8 mouse cellular contexts compared by ENCODE assay signal in genomic region chr16:33916473-33917251, GRCm38 (mm10). TPM values are rescaled to one million over a fixed set of nuclear protein-coding genes. Genes with fewer than 3 reads are reported as not detected.
DNase-seq lines count a peak whose midpoint lies in the region; ATAC-seq lines count a peak whose summit lies in the region.

No protein-coding gene starts in this region.

- H3K4me2 ChIP-seq in heart, embryonic 13.5 days: peak overlapping the region; percentile 20; the same call in 1 of the 2 replicates

- peaks cover 44% of the 10 kb centered on the region for H3K36me3 ChIP-seq in heart, embryonic 13.5 days

- H3K9ac ChIP-seq in heart, embryonic 13.5 days: 0 out of 2 replicates have a peak overlapping the region, but pooled peaks have one; percentile 29

- H3K4me1 ChIP-seq in heart, embryonic 13.5 days: peaks cover 55% of the 10 kb centered on the region

- 23% methylated on average over 12 of the region's 12 CpGs for WGBS in heart, embryonic 13.5 days

- H3K27me3 ChIP-seq in heart, embryonic 13.5 days (replicated peaks): no peaks in the 10 kb centered on the region

- peak; percentile 62 to 70 for DNase-seq in right cerebral cortex, postnatal 10 days (ENCODE audit: low spot score in 2 of 2)
- DNase-seq in right cerebral cortex, postnatal 14 days: no peak
- peak; percentile 51 to 60 for DNase-seq in cerebellum, postnatal 36 days
- peak; percentile 88 for DNase-seq in kidney, postnatal 10 days
- peak; percentile 72 for DNase-seq in lung, postnatal 36 days

- H3K27ac ChIP-seq in heart, embryonic 13.5 days (replicated peaks): peak overlapping the region; percentile 81

- H3K4me3 ChIP-seq in heart, embryonic 13.5 days: no peak overlapping the region

- ATAC-seq in heart, embryonic 13.5 days (ENCODE audit: extremely low read depth, insufficient number of reproducible peaks, low FRiP score, low TSS enrichment): peak; percentile 35; the same call in 1 of the 2 replicates
- ATAC-seq in inflammation-experienced regulatory T-cells, adult 6 months: no peak
- ATAC-seq in erythroid progenitor cell, adult 5-6 weeks (replicated peaks; ENCODE audit: low FRiP score, poor library complexity, severe bottlenecking): no peak

- no peaks in the 10 kb centered on the region for H3K9me3 ChIP-seq in heart, embryonic 13.5 days

RNA-seq across cellular contexts. Expression of gene Umps, which starts 50.2 kb away (rescaled TPM):
- 32.9 and 33.4 TPM in 2 replicates for polyA plus RNA-seq in heart, embryonic 13.5 days (2015; fragmentation: Nextera tagmentation; extraction: Ambion mirVana)
- polyA plus RNA-seq in inflammation-experienced regulatory T-cells, adult 6 months (2017; shearing (Covaris generic)): 10 to 100 TPM; 28.7 to 35.6 (median 29.5) TPM
- total RNA-seq in erythroid progenitor cell, adult 5-6 weeks (2015; ENCODE audit: low replicate concordance): 5.4 TPM in 2 replicates
- 8.5 and 9.2 TPM in 2 replicates for total RNA-seq in erythroid progenitor cell, adult 5-6 weeks (2017; ENCODE audit: low replicate concordance)
